11 mouse cellular contexts compared by ENCODE assay signal in the genomic region with DNA sequence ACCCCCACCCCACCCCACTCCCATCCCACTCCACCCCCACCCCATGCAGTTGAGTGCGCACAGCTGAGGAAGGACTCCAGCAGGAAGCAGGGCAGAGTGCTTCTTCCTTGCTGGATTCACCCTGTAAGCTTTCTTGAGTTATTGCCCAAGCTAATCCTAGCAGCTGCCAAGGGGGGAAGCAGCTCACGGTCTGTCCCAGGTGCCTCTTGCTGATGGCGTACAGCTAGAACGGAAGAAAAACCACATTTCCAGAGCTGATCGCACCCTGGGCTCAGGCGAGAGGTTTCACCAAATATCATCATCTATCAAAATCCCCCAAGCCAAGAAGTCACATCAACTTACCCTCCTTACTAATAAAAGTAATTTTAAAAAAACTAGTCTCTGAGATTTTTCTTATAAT.
DNase-seq lines count a peak whose midpoint lies in the region; ATAC-seq and TF ChIP-seq lines count a peak whose summit lies in the region.
"Had no signal": no experiment of that assay in that cellular context is flagged by ENCODE, and none has a peak within 500 bp of the region (broad histone marks: within the 10 kb centered on the region; RNA-seq: fewer than 3 reads in every experiment).

No protein-coding gene starts in this region.

- no peak overlapping the region for H3K4me3 ChIP-seq in hindbrain, postnatal 0 days (ENCODE audit: low read length)
- H3K4me3 ChIP-seq in hindbrain, embryonic 13.5 days, result no peak overlapping the region
- no peak overlapping the region for H3K4me3 ChIP-seq in spleen, adult 2 months (ENCODE audit: extremely low read depth, insufficient read depth, insufficient read length)
- H3K4me3 ChIP-seq: hindbrain, embryonic 12.5 days; lung, embryonic 15.5 days had no signal

- H3K27ac ChIP-seq in hindbrain, postnatal 0 days, result no peak overlapping the region
- no peak overlapping the region for H3K27ac ChIP-seq in hindbrain, embryonic 13.5 days
- peak overlapping the region; percentile 23; the same call in 1 of the 2 replicates for H3K27ac ChIP-seq in spleen, adult 2 months (ENCODE audit: insufficient read depth, low read length)
- H3K27ac ChIP-seq: hindbrain, embryonic 12.5 days; lung, embryonic 15.5 days had no signal

- ATAC-seq in cerebellum, adult (ENCODE audit: insufficient number of reproducible peaks, low FRiP score, low TSS enrichment), result no peak
- peak; percentile 21; the same call in 1 of the 2 replicates for ATAC-seq in hindbrain, postnatal 0 days
- ATAC-seq in hindbrain, embryonic 13.5 days (ENCODE audit: low FRiP score), result no peak

- 37% methylated on average over 6 of the region's 6 CpGs for WGBS in hindbrain, postnatal 0 days
- WGBS in hindbrain, embryonic 13.5 days, result 49% methylated on average over 6 of the region's 6 CpGs
- WGBS in spleen, adult 2 months, result 6% methylated on average over 6 of the region's 6 CpGs

- no peak overlapping the region for H3K4me2 ChIP-seq in hindbrain, postnatal 0 days (ENCODE audit: low read depth, low read length)
- no peak overlapping the region for H3K4me2 ChIP-seq in hindbrain, embryonic 13.5 days
- H3K4me2 ChIP-seq: hindbrain, embryonic 12.5 days; lung, embryonic 15.5 days had no signal

- no peak for TF ChIP-seq POLR2A in spleen, adult 2 months (IDR thresholded peaks at IDR 0.05; ENCODE audit: low read depth, low read length)

- no peak for TF ChIP-seq CTCF in hindbrain, postnatal 0 days (IDR thresholded peaks at IDR 0.05; ENCODE audit: low read depth)
- TF ChIP-seq CTCF in spleen, adult 2 months (IDR thresholded peaks at IDR 0.05; ENCODE audit: extremely low read depth, insufficient read depth, insufficient read length, insufficient replicate concordance), result no peak

- H3K27me3 ChIP-seq in hindbrain, postnatal 0 days (ENCODE audit: insufficient read depth, low read length), result no peaks in the 10 kb centered on the region
- H3K27me3 ChIP-seq in hindbrain, embryonic 13.5 days, result no peaks in the 10 kb centered on the region
- H3K27me3 ChIP-seq in spleen, adult 2 months (ENCODE audit: control insufficient read depth, insufficient read depth, low read length), result no peaks in the 10 kb centered on the region
- H3K27me3 ChIP-seq: hindbrain, embryonic 12.5 days; lung, embryonic 15.5 days had no signal

- no peaks in the 10 kb centered on the region for H3K4me1 ChIP-seq in hindbrain, postnatal 0 days (ENCODE audit: insufficient read depth, low read length)
- H3K4me1 ChIP-seq in hindbrain, embryonic 13.5 days (replicated peaks), result peaks cover 51% of the 10 kb centered on the region
- H3K4me1 ChIP-seq in spleen, adult 2 months (ENCODE audit: control insufficient read depth, insufficient read depth, insufficient read length), result peaks cover 12% of the 10 kb centered on the region

- no peak overlapping the region for H3K9ac ChIP-seq in hindbrain, postnatal 0 days (replicated peaks; ENCODE audit: low read length)
- no peak overlapping the region for H3K9ac ChIP-seq in hindbrain, embryonic 13.5 days
- H3K9ac ChIP-seq: hindbrain, embryonic 12.5 days; lung, embryonic 15.5 days had no signal

- peak; percentile 40 for DNase-seq in cerebellum, adult 9-11 months
- DNase-seq in hindbrain, postnatal 0 days (ENCODE audit: low spot score), result no peak
- DNase-seq in spleen, adult 2 months (ENCODE audit: low read depth in 1 of 2, low spot score in 2 of 2), result no peak
- no peak for DNase-seq in spleen, postnatal 4 days (ENCODE audit: low spot score in 2 of 2)
- no peak for DNase-seq in right cerebral cortex, postnatal 25 days
- no peak for DNase-seq in layer of hippocampus, adult 18-20 months (ENCODE audit: low spot score in 2 of 2)
- DNase-seq: spleen, adult 18-20 months had no signal

- no peaks in the 10 kb centered on the region for H3K36me3 ChIP-seq in hindbrain, postnatal 0 days (ENCODE audit: insufficient read depth, low read length)
- H3K36me3 ChIP-seq in hindbrain, embryonic 13.5 days, result no peaks in the 10 kb centered on the region
- no peaks in the 10 kb centered on the region for H3K36me3 ChIP-seq in spleen, adult 2 months (ENCODE audit: control insufficient read depth, insufficient read depth, low read length)
- H3K36me3 ChIP-seq: hindbrain, embryonic 12.5 days; lung, embryonic 15.5 days had no signal

- H3K9me3 ChIP-seq in hindbrain, postnatal 0 days (ENCODE audit: low read length), result no peaks in the 10 kb centered on the region
- H3K9me3 ChIP-seq in hindbrain, embryonic 13.5 days, result no peaks in the 10 kb centered on the region
- H3K9me3 ChIP-seq: hindbrain, embryonic 12.5 days; lung, embryonic 15.5 days had no signal
